Mouse (Mus musculus) midbrain, embryonic 16.5 days (tissue): ENCODE measurements at regions not wholly inside any gene's neighbourhood (a gene's known extent, or its start where the extent isn't known, plus 50 kb on each side); places are given as distances from the start of the nearest gene placed in this dataset.

Experiments used
- ATAC-seq: fragments of 200-750 bp; cut with Nextera tagmentation; 2 replicates; pipeline ENCODE4 v1.8.0; 2017; ENCODE audit warnings: moderate TSS enrichment
- H3K27ac ChIP-seq: fragments of 300-500 bp; sonication (generic); 2 replicates; pipeline ENCODE4 v1.5.1; 2014; ENCODE audit warnings: mild to moderate bottlenecking, low read length, mixed read lengths
- H3K27me3 ChIP-seq: fragments of 300-500 bp; sonication (generic); 2 replicates; pipeline ENCODE4 v1.6.1; 2014; ENCODE audit warnings: low read depth, low read length, mixed read lengths; ENCODE audit not compliant: control insufficient read depth, insufficient read depth
- H3K36me3 ChIP-seq: fragments of 300-500 bp; sonication (generic); 2 replicates; pipeline ENCODE4 v1.6.1; 2014; ENCODE audit warnings: mild to moderate bottlenecking, low read length, moderate library complexity, mixed read lengths; ENCODE audit not compliant: control insufficient read depth, insufficient read depth
- H3K4me1 ChIP-seq: fragments of 300-500 bp; sonication (generic); 2 replicates; pipeline ENCODE4 v1.6.1; 2014; ENCODE audit warnings: mild to moderate bottlenecking, low read length, mixed read lengths; ENCODE audit not compliant: control insufficient read depth, insufficient read depth
- H3K4me2 ChIP-seq: fragments of 300-500 bp; sonication (generic); 2 replicates; pipeline ENCODE4 v1.6.1; 2014; ENCODE audit warnings: mild to moderate bottlenecking, low read length, mixed read lengths
- H3K4me3 ChIP-seq: fragments of 300-500 bp; sonication (generic); 2 replicates; pipeline ENCODE4 v1.5.1; 2014; ENCODE audit warnings: low read depth, mild to moderate bottlenecking, low read length, moderate library complexity, mixed read lengths
- H3K9ac ChIP-seq: fragments of 300-500 bp; sonication (generic); 2 replicates; pipeline ENCODE4 v1.6.1; 2014; ENCODE audit warnings: low read depth, low read length, mixed read lengths
- H3K9me3 ChIP-seq: fragments of 300-500 bp; sonication (generic); replicated peaks from 2 replicates; pipeline ENCODE4 v1.6.1; 2014; ENCODE audit warnings: mild to moderate bottlenecking, low read length, mixed read lengths; ENCODE audit not compliant: control insufficient read depth, poor library complexity, severe bottlenecking
- WGBS: fragments of 180-500 bp; shearing (Covaris S2); extraction: QIAGEN DNeasy Blood & Tissue Kit; methylation state at CpG from one replicate; pipeline ENCODE4 v1.1.7; 2014; 5-methylcytosine and 5-hydroxymethylcytosine counted together

DNA sequence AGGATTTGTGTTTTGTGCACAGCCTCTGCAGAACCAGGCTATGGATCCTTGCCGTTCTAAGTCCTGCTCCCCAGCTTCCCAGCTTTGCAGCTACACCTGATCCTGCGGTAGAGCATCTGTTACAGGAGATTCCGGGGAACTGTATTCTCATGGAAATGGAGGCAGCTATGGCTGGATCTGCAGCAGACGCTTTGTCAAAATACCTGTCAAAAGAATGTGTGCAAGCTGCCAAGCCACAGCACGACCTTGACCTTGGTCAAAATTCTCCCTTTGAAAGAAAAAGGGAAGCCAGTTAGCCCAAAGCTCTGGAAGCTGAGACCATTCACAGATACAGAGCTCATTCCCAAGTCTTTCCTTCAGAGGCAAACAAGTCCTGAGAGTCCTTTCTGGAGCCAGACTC lies 255.3 kb downstream of the Med13l start:
- no peak overlapping the region for H3K4me2 ChIP-seq

GRCm38 (mm10) chr5:118818294-118818693 lies 257.8 kb downstream of the Med13l start:
- Histone ChIP-seq H3K9ac (no peak overlapping the region), H3K36me3 (no peaks in the 10 kb centered on the region), H3K9me3 (no peaks in the 10 kb centered on the region; the same call in 1 of the 2 replicates), H3K27ac (no peak overlapping the region), H3K4me2 (no peak overlapping the region), H3K4me3 (no peak overlapping the region), H3K27me3 (no peaks in the 10 kb centered on the region), H3K4me1 (no peaks in the 10 kb centered on the region)
- 80% methylated on average over 7 of the region's 7 CpGs for WGBS
- no peak for ATAC-seq

More for the DNA sequence above, 255.3 kb downstream of the Med13l start:
- H3K27ac ChIP-seq = no peak overlapping the region
- H3K4me3 ChIP-seq = no peak overlapping the region
- H3K9me3 ChIP-seq = no peaks in the 10 kb centered on the region
- 58% methylated on average over 5 of the region's 5 CpGs for WGBS
- no peak for ATAC-seq
- H3K27me3 ChIP-seq = no peaks in the 10 kb centered on the region
- H3K4me1 ChIP-seq = no peaks in the 10 kb centered on the region
- H3K36me3 ChIP-seq = no peaks in the 10 kb centered on the region
- no peak overlapping the region for H3K9ac ChIP-seq

GRCm38 (mm10) chr5:118824791-118825190 lies 264.3 kb downstream of the Med13l start:
- no peaks in the 10 kb centered on the region for H3K4me1 ChIP-seq
- H3K9ac ChIP-seq = no peak overlapping the region
- H3K27ac ChIP-seq = no peak overlapping the region
- 88% methylated on average over 10 of the region's 10 CpGs for WGBS
- H3K4me2 ChIP-seq = no peak overlapping the region
- no peak overlapping the region for H3K4me3 ChIP-seq
- ATAC-seq = no peak
- no peaks in the 10 kb centered on the region; the same call in 1 of the 2 replicates for H3K9me3 ChIP-seq
- H3K36me3 ChIP-seq = no peaks in the 10 kb centered on the region
- no peaks in the 10 kb centered on the region for H3K27me3 ChIP-seq

- Histone ChIP-seq H3K27me3 (no peaks in the 10 kb centered on the region), H3K4me2 (no peak overlapping the region), H3K9ac (no peak overlapping the region), H3K9me3 (no peaks in the 10 kb centered on the region), H3K36me3 (no peaks in the 10 kb centered on the region), H3K4me1 (no peaks in the 10 kb centered on the region), H3K27ac (no peak overlapping the region), H3K4me3 (no peak overlapping the region)
- no peak for ATAC-seq
- WGBS = 47% methylated on average over 14 of the region's 14 CpGs
Observed at GRCm38 (mm10) chr5:118829031-118829698, 268.7 kb downstream of the Med13l start.

DNA sequence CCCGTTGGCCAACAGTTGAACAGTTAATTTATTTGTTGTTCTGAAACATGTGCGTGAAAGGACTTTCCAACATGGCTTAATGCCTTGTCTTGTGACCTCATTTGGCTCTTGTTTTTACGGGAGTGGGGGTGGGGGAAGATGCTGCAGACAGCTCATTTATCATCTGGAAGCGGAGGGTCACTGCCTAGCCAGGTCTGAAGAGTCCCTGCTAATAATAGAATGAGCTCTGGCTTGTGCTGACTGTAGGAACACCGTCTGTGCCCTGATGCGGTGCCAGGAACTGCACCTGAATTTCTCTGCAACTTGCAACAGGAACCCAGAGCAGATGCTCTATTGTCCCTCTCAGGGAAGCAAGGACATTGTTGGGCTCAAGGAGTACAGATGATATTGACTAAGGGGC lies 272.2 kb downstream of the Med13l start:
- Histone ChIP-seq H3K27ac (no peak overlapping the region), H3K4me1 (no peaks in the 10 kb centered on the region), H3K27me3 (no peaks in the 10 kb centered on the region), H3K4me2 (no peak overlapping the region), H3K4me3 (no peak overlapping the region), H3K9me3 (no peaks in the 10 kb centered on the region), H3K36me3 (no peaks in the 10 kb centered on the region), H3K9ac (no peak overlapping the region)
- no peak for ATAC-seq
- 67% methylated on average over 6 of the region's 6 CpGs for WGBS

- H3K27me3 ChIP-seq = no peaks in the 10 kb centered on the region
- H3K4me3 ChIP-seq = no peak overlapping the region
- H3K36me3 ChIP-seq = no peaks in the 10 kb centered on the region
- ATAC-seq = no peak
- no peaks in the 10 kb centered on the region for H3K4me1 ChIP-seq
- no peak overlapping the region for H3K27ac ChIP-seq
- no peak overlapping the region for H3K4me2 ChIP-seq
- 93% methylated on average over 5 of the region's 5 CpGs for WGBS
- no peaks in the 10 kb centered on the region for H3K9me3 ChIP-seq
- no peak overlapping the region for H3K9ac ChIP-seq
Observed at GRCm38 (mm10) chr5:118834129-118834528, 273.6 kb downstream of the Med13l start.

GRCm38 (mm10) chr5:118837001-118837400 lies 276.5 kb downstream of the Med13l start:
- Histone ChIP-seq H3K27me3 (no peaks in the 10 kb centered on the region), H3K4me1 (no peaks in the 10 kb centered on the region), H3K36me3 (no peaks in the 10 kb centered on the region), H3K9ac (no peak overlapping the region), H3K9me3 (no peaks in the 10 kb centered on the region), H3K4me3 (no peak overlapping the region), H3K27ac (no peak overlapping the region), H3K4me2 (no peak overlapping the region)
- ATAC-seq = no peak
- 63% methylated on average over 1 of the region's 1 CpGs for WGBS

DNA sequence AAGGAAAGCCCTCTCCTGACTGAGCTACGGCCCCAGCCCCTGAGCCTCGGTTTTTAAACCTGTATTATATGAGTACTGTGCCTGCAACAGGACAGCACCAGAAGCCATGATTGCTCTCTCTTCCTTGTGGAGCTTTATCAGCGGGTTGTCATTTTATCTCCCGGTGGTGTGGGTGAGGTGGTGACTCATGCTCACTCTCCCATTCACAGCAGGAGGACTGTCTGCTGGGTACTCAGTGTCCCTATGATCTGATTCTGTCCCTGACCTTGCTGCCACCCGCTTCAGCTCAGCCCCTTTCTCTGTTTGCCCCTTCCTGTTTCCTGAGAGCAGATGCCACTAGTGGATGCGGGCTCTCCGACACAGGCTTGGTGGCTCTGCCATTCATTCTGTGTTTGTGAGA lies 277.9 kb downstream of the Med13l start:
- no peak for ATAC-seq
- Histone ChIP-seq H3K27ac (no peak overlapping the region), H3K27me3 (no peaks in the 10 kb centered on the region), H3K4me2 (no peak overlapping the region), H3K4me1 (no peaks in the 10 kb centered on the region), H3K9me3 (no peaks in the 10 kb centered on the region), H3K4me3 (no peak overlapping the region), H3K9ac (no peak overlapping the region), H3K36me3 (no peaks in the 10 kb centered on the region)
- WGBS = 87% methylated on average over 7 of the region's 7 CpGs

GRCm38 (mm10) chr5:118839916-118840315 lies 279.4 kb downstream of the Med13l start:
- Histone ChIP-seq H3K4me1 (no peaks in the 10 kb centered on the region), H3K9ac (no peak overlapping the region), H3K4me2 (no peak overlapping the region), H3K4me3 (no peak overlapping the region), H3K27ac (no peak overlapping the region), H3K36me3 (no peaks in the 10 kb centered on the region), H3K27me3 (no peaks in the 10 kb centered on the region), H3K9me3 (no peaks in the 10 kb centered on the region)
- 67% methylated on average over 5 of the region's 5 CpGs for WGBS
- no peak for ATAC-seq
